Mouse (Mus musculus) neural tube, embryonic 14.5 days (tissue): ENCODE measurements around the gene Morf4l1. TPM values are rescaled to one million over a fixed set of nuclear protein-coding genes. Genes with fewer than 3 reads are reported as not detected.

Experiments used
- ATAC-seq: fragments of 200-750 bp; cut with Nextera tagmentation; 2 replicates; pipeline ENCODE4 v1.8.0; 2017; ENCODE audit warnings: low read depth, mild to moderate bottlenecking, moderate TSS enrichment, moderate library complexity
- H3K27ac ChIP-seq: fragments of 300-500 bp; sonication (generic); 2 replicates; pipeline ENCODE4 v1.5.1; 2014; ENCODE audit warnings: low read depth, mild to moderate bottlenecking, control low read depth, low read length, moderate library complexity, mixed read lengths
- H3K27me3 ChIP-seq: fragments of 300-500 bp; sonication (generic); 2 replicates; pipeline ENCODE4 v1.6.1; 2014; ENCODE audit warnings: low read length; ENCODE audit not compliant: control insufficient read depth, insufficient read depth
- H3K36me3 ChIP-seq: fragments of 300-500 bp; sonication (generic); 2 replicates; pipeline ENCODE4 v1.6.1; 2014; ENCODE audit warnings: low read length, mixed read lengths; ENCODE audit not compliant: control insufficient read depth, insufficient read depth
- H3K4me1 ChIP-seq: fragments of 300-500 bp; sonication (generic); 2 replicates; pipeline ENCODE4 v1.6.1; 2014; ENCODE audit warnings: low read length; ENCODE audit not compliant: control insufficient read depth, insufficient read depth
- H3K4me2 ChIP-seq: fragments of 300-500 bp; sonication (generic); 2 replicates; pipeline ENCODE4 v1.6.1; 2014; ENCODE audit warnings: mild to moderate bottlenecking, low read depth, low read length, control low read depth
- H3K4me3 ChIP-seq: fragments of 300-500 bp; sonication (generic); 2 replicates; pipeline ENCODE4 v1.5.1; 2014; ENCODE audit warnings: low read depth, low read length, control low read depth, mixed read lengths
- H3K9ac ChIP-seq: fragments of 300-500 bp; sonication (generic); replicated peaks from 2 replicates; pipeline ENCODE4 v1.6.1; 2014; ENCODE audit warnings: low read depth, mild to moderate bottlenecking, control low read depth, low read length, mixed read lengths
- H3K9me3 ChIP-seq: fragments of 300-500 bp; sonication (generic); 2 replicates; pipeline ENCODE4 v1.6.1; 2016; ENCODE audit warnings: low read length; ENCODE audit not compliant: control insufficient read depth
- WGBS: fragments of 180-500 bp; shearing (Covaris S2); extraction: QIAGEN DNeasy Blood & Tissue Kit; methylation state at CpG from one replicate; pipeline ENCODE4 v1.1.7; 2014; 5-methylcytosine and 5-hydroxymethylcytosine counted together
- polyA plus RNA-seq: library from polyadenylated mRNA; unstranded; fragments of >200 nt; fragmentation: Nextera tagmentation; extraction: Ambion mirVana; gene quantifications from 2 replicates; pipeline ENCODE4 v1.2.1, GENCODE M21; 2014

Gene Morf4l1
- 565 and 602 TPM in 2 replicates for polyA plus RNA-seq

DNA sequence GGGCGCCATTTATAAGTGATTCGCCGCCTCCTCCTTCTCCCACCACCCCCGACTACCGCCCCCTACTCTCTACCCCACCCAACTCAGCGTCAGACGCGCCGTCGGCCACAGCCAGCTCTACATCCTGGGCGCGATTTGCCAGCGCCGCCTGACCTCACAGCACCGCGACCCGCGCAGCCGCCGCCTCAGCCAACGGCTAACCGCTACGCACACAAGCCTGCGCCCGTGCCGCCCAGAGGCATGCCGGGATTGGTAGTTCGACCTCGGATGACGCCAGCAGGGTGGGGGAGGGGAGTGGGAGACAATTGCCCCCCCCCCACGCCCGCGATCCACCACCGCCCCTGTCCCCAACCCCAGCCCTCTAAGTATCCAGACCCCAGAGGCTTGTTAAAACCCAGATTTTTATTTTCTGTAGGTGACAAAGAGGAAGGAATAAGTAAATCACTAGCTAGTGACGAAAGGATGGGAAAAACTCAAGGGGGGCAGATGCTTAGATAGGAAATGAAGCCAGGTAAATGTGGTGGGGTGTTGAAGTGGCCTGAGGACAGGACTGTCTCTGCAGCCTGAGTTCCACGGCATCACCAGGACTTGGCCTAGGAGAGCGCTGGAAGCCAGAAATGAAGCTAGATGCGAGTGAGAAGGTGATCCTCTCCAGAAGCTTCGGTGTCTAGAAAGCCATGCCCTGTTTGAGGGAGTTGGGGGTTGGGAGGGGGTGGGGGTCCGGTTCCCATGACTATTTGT, at the start of gene Morf4l1:
Morf4l1 (minus strand) TSS at position 208 of the 741 bp plus-strand sequence.
- Histone ChIP-seq H3K36me3 (no peaks in the 10 kb centered on the region), H3K9me3 (no peaks in the 10 kb centered on the region), H3K27me3 (no peaks in the 10 kb centered on the region), H3K4me1 (peaks cover 26% of the 10 kb centered on the region), H3K9ac (peak within 1 kb of the TSS; percentile 97), H3K4me2 (peak within 1 kb of the TSS; percentile 71), H3K4me3 (peak within 1 kb of the TSS; percentile 88), H3K27ac (peak within 1 kb of the TSS; percentile 100)
- 1% methylated on average over 38 of the region's 40 CpGs for WGBS
- ATAC-seq, result peak; percentile 99

DNA sequence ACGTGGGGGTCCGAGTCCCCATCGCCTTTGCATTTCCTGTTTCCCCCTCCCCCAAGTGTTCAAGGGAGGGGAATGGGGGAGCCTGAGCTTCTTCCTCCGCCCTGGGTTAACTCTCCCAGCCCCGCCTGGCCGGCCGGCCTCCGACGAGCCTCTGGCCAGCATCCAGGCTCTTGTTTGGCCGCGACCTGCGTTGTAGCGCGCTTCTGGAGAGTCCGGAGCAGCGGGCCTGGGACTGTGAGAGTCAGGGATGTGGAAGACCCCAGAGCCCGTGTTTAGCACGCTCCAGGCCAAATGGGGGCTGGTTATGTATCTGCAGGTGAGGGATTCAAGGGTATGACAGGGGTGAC, 49.1 kb upstream of the Morf4l1 start:
- Histone ChIP-seq H3K27me3 (no peaks in the 10 kb centered on the region), H3K9me3 (peaks cover 5% of the 10 kb centered on the region)

DNA sequence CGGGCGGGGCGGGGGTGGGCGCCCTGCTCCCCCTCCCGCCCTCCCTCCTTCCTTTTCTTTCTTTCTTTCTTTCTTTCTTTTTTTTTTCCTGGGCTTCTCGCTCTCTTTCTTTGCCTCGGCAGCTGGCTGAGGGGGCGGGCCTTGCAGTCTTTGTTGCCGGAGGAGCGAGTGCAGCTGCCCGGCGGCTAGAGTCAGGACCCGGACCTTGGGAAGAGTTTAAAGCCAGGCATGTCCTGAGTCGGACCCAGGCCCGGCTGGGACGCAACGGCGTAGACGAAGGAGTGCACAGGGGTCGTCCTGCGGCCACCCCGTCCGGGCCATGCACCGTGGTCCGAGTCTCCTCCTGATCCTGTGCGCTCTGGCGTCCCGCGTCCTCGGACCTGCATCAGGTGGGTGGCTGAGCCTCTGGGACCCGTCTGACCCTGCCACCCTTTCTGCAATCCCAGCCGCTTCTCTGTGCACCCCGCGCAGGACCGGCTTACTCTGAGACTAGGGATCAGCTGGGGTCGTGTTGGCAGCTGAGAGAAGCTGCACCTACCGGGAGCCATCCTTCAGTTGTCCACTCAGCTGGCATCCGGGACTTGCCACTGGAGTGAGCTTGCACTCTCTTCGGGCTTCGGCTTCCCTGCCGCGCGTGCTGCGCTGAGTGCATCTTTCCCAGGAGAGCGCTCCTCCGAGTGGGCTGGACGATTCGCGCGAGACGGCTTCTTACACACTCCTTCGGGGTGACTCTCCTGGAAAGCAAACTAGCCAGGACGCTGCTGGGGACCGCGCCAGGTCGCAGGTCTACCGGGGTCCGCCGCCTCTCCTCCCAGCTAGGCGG, 48.6 kb upstream of the Morf4l1 start, which contains the start of gene Adamts7:
Adamts7 (plus strand) TSS at position 144 of the 823 bp plus-strand sequence.
- peak; percentile 77 for ATAC-seq
- Histone ChIP-seq H3K36me3 (no peaks in the 10 kb centered on the region), H3K4me2 (peak within 1 kb of the TSS; percentile 90), H3K9ac (peak within 1 kb of the TSS; percentile 87), H3K27me3 (no peaks in the 10 kb centered on the region), H3K4me3 (peak within 1 kb of the TSS; percentile 78), H3K4me1 (peaks cover 14% of the 10 kb centered on the region; the same call in 1 of the 2 replicates), H3K27ac (peak within 1 kb of the TSS; percentile 69), H3K9me3 (peaks cover 5% of the 10 kb centered on the region)
- under 1% methylated on average over 54 of the region's 60 CpGs for WGBS

More for the DNA sequence above, 49.1 kb upstream of the Morf4l1 start:
- Histone ChIP-seq H3K4me2 (peak overlapping the region; percentile 90), H3K9ac (peak overlapping the region; percentile 87), H3K36me3 (no peaks in the 10 kb centered on the region), H3K4me3 (peak overlapping the region; percentile 78), H3K4me1 (peaks cover 14% of the 10 kb centered on the region; the same call in 1 of the 2 replicates), H3K27ac (peak overlapping the region; percentile 69; the same call in 1 of the 2 replicates)
- peak; percentile 62 for ATAC-seq
- WGBS, result 0% methylated on average over 18 of the region's 18 CpGs

DNA sequence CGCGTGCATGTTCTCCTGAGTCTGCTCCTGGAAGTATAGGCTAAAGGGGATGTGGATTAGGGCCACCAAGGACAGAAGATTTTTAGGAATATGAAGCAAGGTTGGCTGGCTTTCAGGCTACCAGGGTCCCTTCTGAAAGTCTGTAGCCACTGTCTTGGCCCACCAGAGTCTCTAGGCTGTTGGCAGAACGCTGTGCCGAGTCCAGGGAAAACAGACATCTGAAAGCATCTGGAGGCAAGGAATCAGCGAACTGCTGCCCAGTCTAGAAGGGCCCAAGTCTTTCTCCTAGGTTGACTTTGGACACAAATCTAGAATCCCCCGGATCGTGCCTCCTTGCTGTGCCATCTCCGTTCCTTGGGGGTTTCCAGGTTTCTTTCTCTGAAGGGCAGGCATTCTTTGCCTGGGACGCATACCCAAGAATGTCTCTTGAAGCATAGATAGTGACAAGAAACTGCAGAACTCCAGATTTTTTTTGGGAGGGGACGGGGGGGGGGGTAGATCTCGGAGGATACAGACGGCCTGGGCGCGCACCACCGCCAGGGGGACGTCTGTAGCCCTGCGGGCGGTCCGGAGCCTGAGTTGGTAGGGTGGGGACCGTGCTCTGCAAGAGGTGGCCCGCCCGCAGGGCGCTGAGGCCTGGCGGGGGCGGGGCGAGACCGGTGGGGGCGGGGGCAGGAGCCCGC, 47.8 kb upstream of the Morf4l1 start:
- peak overlapping the region; percentile 90 for H3K4me2 ChIP-seq
- H3K27ac ChIP-seq, result peak overlapping the region; percentile 48; the same call in 1 of the 2 replicates
- H3K9ac ChIP-seq, result peak overlapping the region; percentile 87
- WGBS, result 13% methylated on average over 22 of the region's 29 CpGs
- peak; percentile 77 for ATAC-seq
- H3K4me1 ChIP-seq, result peaks cover 14% of the 10 kb centered on the region; the same call in 1 of the 2 replicates
- H3K27me3 ChIP-seq, result no peaks in the 10 kb centered on the region
- H3K9me3 ChIP-seq, result peaks cover 5% of the 10 kb centered on the region
- no peaks in the 10 kb centered on the region for H3K36me3 ChIP-seq
- H3K4me3 ChIP-seq, result peak overlapping the region; percentile 78

DNA sequence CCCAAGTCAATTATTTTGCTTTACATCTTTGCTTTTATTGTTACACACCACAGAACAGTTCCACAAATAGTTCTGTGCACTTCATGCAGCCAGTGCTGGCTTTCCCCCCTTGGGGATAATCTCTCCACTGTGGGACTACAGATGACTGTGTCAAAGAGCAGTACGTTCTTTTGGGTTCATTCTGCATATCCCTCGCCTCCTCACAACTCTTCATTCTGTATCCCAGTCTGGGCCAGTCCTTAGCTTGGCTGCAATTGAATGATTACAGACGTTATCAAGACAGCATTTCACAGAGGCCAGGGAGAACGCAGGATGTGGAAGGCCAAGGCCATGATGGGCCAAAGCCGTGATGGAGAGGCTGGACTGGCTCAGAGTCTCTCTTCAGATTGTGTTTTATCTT, 32.3 kb upstream of the Morf4l1 start:
- no peak for ATAC-seq
- Histone ChIP-seq H3K9ac (no peak overlapping the region), H3K4me2 (no peak overlapping the region), H3K9me3 (no peaks in the 10 kb centered on the region), H3K4me1 (no peaks in the 10 kb centered on the region), H3K27ac (no peak overlapping the region), H3K27me3 (no peaks in the 10 kb centered on the region), H3K4me3 (no peak overlapping the region), H3K36me3 (no peaks in the 10 kb centered on the region)
- 80% methylated on average over 5 of the region's 5 CpGs for WGBS

DNA sequence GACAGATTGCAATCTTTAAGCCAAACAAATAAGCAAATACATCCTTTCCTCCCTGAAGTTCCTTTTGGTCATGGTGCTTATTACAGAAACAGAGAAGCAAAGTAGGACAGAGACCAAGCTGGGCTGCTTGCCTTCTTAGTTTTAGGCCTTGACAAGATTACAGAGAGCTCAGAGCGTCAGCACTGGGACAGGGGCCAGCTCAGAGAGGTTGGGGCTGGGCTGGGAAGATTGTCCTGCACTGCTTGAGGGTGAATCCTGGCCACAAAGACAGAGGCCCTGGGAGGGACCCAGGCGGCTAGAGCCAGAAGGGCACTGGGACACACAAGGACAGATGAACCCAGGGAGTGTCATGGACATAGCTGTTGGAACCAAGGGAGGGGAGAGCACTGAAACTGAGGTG, 31.2 kb upstream of the Morf4l1 start:
- Histone ChIP-seq H3K9ac (no peak overlapping the region), H3K27ac (no peak overlapping the region), H3K36me3 (no peaks in the 10 kb centered on the region), H3K4me3 (no peak overlapping the region), H3K9me3 (no peaks in the 10 kb centered on the region), H3K4me2 (no peak overlapping the region), H3K4me1 (no peaks in the 10 kb centered on the region), H3K27me3 (no peaks in the 10 kb centered on the region)
- WGBS, result 46% methylated on average over 2 of the region's 2 CpGs
- no peak for ATAC-seq

DNA sequence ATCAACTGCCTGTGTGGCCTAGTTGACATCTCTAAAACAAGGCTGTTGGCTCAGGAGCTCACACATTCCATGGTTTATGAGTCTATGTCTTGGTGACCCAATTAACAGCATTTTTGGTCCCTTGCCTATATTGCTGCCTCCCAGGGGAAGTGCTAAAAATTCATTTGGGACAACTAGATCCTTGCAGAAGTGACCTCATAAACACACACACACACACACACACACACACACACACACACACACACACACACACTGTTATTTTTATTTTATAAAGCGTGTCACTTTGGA, 22.0 kb upstream of the Morf4l1 start:
- H3K36me3 ChIP-seq, result no peaks in the 10 kb centered on the region
- 95% methylated on average over 1 of the region's 1 CpGs for WGBS
- no peak overlapping the region for H3K9ac ChIP-seq
- ATAC-seq, result no peak
- H3K9me3 ChIP-seq, result no peaks in the 10 kb centered on the region
- H3K27me3 ChIP-seq, result no peaks in the 10 kb centered on the region
- no peak overlapping the region for H3K27ac ChIP-seq
- H3K4me3 ChIP-seq, result no peak overlapping the region
- H3K4me1 ChIP-seq, result no peaks in the 10 kb centered on the region
- no peak overlapping the region for H3K4me2 ChIP-seq

DNA sequence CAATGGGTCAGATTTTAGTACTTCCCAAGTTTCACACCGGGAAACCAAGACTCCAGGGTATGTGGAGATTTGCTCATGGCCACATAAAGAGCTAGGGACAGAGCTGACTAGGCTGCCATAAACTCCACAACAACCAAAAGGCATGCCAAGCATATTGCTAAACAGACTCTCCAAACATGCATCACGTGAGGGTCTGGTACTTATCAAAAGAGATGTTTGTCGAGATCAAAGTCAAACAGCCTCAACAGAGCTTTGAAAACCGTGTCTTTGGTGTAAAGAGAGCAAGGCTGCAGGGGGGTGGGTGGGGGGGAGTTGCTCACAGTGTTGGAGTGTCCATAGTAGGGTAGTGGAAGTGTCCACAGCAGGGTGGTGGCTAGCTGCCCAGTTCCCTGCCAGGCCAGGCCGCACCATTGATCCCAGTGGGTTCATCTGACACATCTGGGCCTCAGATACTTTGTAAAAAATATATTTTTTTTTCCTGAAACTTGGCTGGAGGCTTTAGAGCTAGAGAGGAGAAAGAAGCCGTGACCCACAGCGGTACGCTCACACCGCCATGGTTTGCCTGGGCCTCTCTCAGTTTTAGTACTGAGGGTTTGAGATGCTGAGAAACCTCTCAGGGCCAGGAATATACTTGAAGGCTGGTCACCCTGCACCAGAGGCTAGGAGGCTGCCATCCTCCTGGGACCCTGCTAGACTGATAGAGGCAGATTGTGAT, 21.5 kb upstream of the Morf4l1 start:
- H3K4me3 ChIP-seq, result no peak overlapping the region
- H3K4me1 ChIP-seq, result no peaks in the 10 kb centered on the region
- no peak overlapping the region for H3K4me2 ChIP-seq
- no peak overlapping the region for H3K9ac ChIP-seq
- no peaks in the 10 kb centered on the region for H3K9me3 ChIP-seq
- H3K27ac ChIP-seq, result no peak overlapping the region
- no peak for ATAC-seq
- H3K27me3 ChIP-seq, result no peaks in the 10 kb centered on the region
- no peaks in the 10 kb centered on the region for H3K36me3 ChIP-seq
- 75% methylated on average over 9 of the region's 9 CpGs for WGBS
